Mouse (Mus musculus) gastrocnemius, adult 8-10 months (tissue): Measurements from ENCODE around the gene Abhd16a. TPM values are rescaled to one million over a fixed set of nuclear protein-coding genes. Genes with fewer than 3 reads are reported as not detected.

Experiments
- DNase-seq, 2 experiments: peaks; one replicate each; pipeline ENCODE4 v3.0.0; 2022; ENCODE audit warnings: low spot score in 2 of 2
- total RNA-seq, 4 experiments: library from RNA; stranded (reverse); gene quantifications; 2 replicates each; pipeline ENCODE4 v1.2.4; 2022

The Abhd16a gene
- total RNA-seq, 4 experiments from 2014 or later, result 84.1 to 107 (median 92.9) TPM

DNA sequence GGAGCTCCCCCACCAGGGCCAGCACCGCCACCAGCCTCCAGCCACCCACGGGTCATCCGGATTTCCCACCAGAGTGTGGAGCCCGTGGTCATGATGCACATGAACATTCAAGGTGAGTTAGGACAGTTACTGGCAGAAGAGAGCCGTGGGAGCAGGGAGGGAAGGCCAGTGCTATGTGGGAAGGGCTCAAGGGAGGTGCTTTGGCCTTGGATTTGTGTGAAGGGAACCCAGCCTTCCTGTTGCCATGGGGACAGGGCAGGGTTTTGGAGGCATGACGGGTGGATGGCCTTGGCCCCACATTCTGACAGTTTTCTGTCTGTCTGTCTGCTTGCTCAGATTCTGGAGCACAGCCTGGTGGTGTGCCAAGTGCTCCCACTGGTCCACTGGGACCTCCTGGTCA is 52.9 kb downstream of the Abhd16a start:
- DNase-seq, result no peak

DNA sequence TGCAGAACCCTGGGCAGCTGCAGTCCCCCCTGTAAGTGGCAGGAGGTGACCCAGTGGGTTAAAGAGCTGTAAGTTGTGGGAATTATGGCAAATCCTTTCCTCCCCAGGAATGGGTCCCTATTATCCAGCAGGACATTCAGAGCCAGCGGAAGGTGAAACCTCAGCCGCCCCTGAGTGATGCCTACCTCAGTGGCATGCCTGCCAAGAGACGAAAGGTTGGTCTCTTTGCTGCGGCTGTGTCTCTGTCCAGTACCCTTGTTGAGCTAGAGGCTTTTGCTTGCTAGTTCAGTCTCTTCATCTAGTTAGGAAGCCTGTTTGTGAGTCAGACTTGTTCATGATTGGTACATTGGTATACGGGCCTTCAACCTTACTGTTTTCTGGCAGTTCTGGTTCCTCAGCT is 57.1 kb downstream of the Abhd16a start:
- no peak for DNase-seq

DNA sequence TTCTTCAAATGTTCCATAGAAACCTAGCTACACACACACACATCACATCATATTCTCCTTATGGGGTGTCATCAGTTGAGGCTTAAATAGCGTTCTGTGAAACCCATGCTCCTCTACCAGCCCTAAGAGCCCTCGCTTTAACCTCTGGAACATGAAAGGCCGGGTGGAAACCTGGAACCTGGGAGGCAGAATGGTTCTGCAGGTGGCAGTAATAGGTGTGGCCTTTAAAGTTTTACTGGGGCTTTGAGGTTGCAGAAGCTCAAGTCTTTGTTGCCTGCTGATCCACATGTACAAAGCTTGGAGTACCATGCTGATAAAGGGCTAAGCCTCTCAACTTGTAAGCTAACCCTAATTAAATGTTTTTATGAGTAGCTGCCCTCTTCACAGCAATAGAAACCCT is 58.3 kb downstream of the Abhd16a start:
- DNase-seq, result no peak

DNA sequence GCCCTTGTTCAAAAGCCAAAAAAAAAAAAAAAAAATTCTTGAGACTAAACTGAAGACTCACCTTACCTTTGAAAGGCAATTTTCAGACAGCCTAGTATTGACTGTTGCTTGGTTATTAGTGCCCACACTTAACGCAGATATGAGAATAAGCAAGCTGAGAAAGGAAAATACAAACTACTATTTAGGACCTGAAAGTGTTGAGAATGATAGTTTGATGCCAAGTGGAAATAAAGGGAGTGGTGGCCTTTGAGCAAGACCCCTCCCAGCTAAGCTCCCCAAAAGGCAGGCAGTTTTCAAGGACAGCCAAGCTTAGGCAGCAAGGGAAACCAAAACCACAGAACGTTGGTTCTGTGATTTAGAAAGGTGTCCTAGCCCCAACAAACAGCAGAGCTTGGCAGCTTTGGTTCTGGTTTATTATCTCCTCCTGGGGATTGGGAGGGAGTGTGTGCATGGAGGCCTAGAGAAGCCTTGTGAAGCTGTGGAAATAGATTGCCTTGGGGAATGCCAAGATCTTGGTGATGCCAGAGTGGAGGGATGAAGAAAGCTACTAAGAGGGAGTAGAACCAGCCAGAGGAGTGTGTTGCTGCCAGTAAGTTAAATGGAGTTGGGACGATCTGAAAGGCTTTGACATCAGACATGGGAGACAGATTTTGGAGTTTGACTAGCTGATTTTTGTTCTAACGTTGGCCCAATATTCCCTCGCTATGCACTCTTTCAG is 59.0 kb downstream of the Abhd16a start:
- no peak for DNase-seq

DNA sequence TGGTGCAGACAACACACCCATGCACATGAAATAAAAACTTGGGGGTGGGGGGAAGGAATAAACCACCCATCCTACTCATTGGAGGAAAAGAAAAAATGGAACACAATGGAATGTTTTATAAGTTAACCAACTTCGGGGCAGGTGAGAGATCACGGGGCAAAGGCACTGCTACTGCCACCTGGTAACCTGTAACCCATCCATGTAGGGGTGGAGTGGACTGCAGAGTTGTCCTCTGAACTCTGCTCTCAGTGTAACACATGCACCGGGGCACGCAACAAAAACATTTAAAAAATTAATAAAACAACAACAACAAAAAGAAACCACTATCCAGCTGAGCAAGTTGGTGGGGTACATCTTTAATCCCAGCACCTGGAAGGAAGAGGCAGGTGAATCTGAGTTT is 63.1 kb downstream of the Abhd16a start:
- no peak for DNase-seq

Other genes with a start within 250 kb of the Abhd16a start
- gene Skiv2l, start 239.1 kb upstream of the Abhd16a start, total RNA-seq, result 10 to 100 TPM; 21.3 to 23.4 (median 21.9) TPM
- gene Nelfe, start 238.9 kb upstream of the Abhd16a start, total RNA-seq, result 10 to 100 TPM in 1 of 4 experiments, 1 to 10 TPM in 3; 7.6 to 10.4 (median 8.9) TPM
- gene Cfb, start 226.7 kb upstream of the Abhd16a start, total RNA-seq, result 1 to 10 TPM in 3 of 4 experiments, under 1 TPM in 1; 0.56 to 6.3 (median 2.8) TPM
- 1 to 10 TPM; 7.3 to 7.9 (median 7.6) TPM for gene Zbtb12, start 209.8 kb upstream of the Abhd16a start, total RNA-seq
- gene Gm20547, start 207.2 kb upstream of the Abhd16a start, total RNA-seq, result not detected
- gene C2, start 191.0 kb upstream of the Abhd16a start, total RNA-seq, result 1 to 10 TPM in 3 of 4 experiments, under 1 TPM in 1; 0.73 to 2.3 (median 2.2) TPM
- 10 to 100 TPM; 31.2 to 37.2 (median 33.4) TPM for gene Ehmt2, start 190.8 kb upstream of the Abhd16a start, total RNA-seq
- under 1 TPM in 2 of 4 experiments, not detected in 2; 0.15 TPM for gene Slc44a4, start 174.8 kb upstream of the Abhd16a start, total RNA-seq
- 10 to 100 TPM in 2 of 4 experiments, 1 to 10 TPM in 2; 8.8 to 11.6 (median 10.5) TPM for gene Neu1, start 158.0 kb upstream of the Abhd16a start, total RNA-seq
- 10 to 100 TPM in 1 of 4 experiments, 1 to 10 TPM in 3; 2.4 to 13.6 (median 3.7) TPM for gene Hspa1b, start 130.0 kb upstream of the Abhd16a start, total RNA-seq
- gene Gm20481, start 119.4 kb upstream of the Abhd16a start, total RNA-seq, result not detected
- 10 to 100 TPM in 1 of 4 experiments, 1 to 10 TPM in 3; 4.2 to 17.8 (median 5.3) TPM for gene Hspa1a, start 117.1 kb upstream of the Abhd16a start, total RNA-seq
- 10 to 100 TPM; 19.4 to 26.1 (median 20.2) TPM for gene Hspa1l, start 116.6 kb upstream of the Abhd16a start, total RNA-seq
- gene Lsm2, start 107.4 kb upstream of the Abhd16a start, total RNA-seq, result 10 to 100 TPM; 11.7 to 15.7 (median 13.0) TPM
- 10 to 100 TPM; 37.3 to 42.8 (median 41.0) TPM for gene Vars, start 88.3 kb upstream of the Abhd16a start, total RNA-seq
- gene Vwa7, start 72.7 kb upstream of the Abhd16a start, total RNA-seq, result 10 to 100 TPM in 3 of 4 experiments, 1 to 10 TPM in 1; 8.0 to 18.8 (median 13.7) TPM
- not detected for gene Sapcd1, start 61.2 kb upstream of the Abhd16a start, total RNA-seq
- gene Msh5, start 42.5 kb upstream of the Abhd16a start, total RNA-seq, result not detected
- 1 to 10 TPM; 5.2 to 9.0 (median 6.6) TPM for gene Clic1, start 39.3 kb upstream of the Abhd16a start, total RNA-seq
- 1 to 10 TPM; 4.3 to 6.2 (median 5.1) TPM for gene Ddah2, start 30.2 kb upstream of the Abhd16a start, total RNA-seq
- gene Ly6g6c, start 23.9 kb upstream of the Abhd16a start, total RNA-seq, result not detected
- not detected for gene Mpig6b, start 23.1 kb upstream of the Abhd16a start, total RNA-seq
- gene Ly6g6e, start 12.4 kb upstream of the Abhd16a start, total RNA-seq, result not detected
- 1 to 10 TPM in 1 of 4 experiments, under 1 TPM in 2, not detected in 1; 0.53 to 1.8 (median 0.99) TPM for gene Ly6g6d, start 11.2 kb upstream of the Abhd16a start, total RNA-seq
- not detected for gene Ly6g6f, start 3.7 kb upstream of the Abhd16a start, total RNA-seq
- not detected for gene Ly6g5c, start 19.0 kb downstream of the Abhd16a start, total RNA-seq
- gene Ly6g5b, start 26.2 kb downstream of the Abhd16a start, total RNA-seq, result not detected
- 10 to 100 TPM in 1 of 4 experiments, 1 to 10 TPM in 3; 8.6 to 11.4 (median 9.3) TPM for gene Gpank1, start 32.2 kb downstream of the Abhd16a start, total RNA-seq
- 100 to 1,000 TPM; 169 to 216 (median 180) TPM for gene Csnk2b, start 32.8 kb downstream of the Abhd16a start, total RNA-seq
- 10 to 100 TPM; 13.6 to 22.6 (median 17.0) TPM for gene D17H6S53E, start 37.1 kb downstream of the Abhd16a start, total RNA-seq
- not detected for gene Apom, start 42.8 kb downstream of the Abhd16a start, total RNA-seq
- 100 to 1,000 TPM; 206 to 247 (median 236) TPM for gene Bag6, start 45.9 kb downstream of the Abhd16a start, total RNA-seq
- gene Prrc2a, start 75.6 kb downstream of the Abhd16a start, total RNA-seq, result 10 to 100 TPM; 90.5 to 98.3 (median 94.6) TPM
- gene Aif1, start 86.8 kb downstream of the Abhd16a start, total RNA-seq, result under 1 TPM in 2 of 4 experiments, not detected in 2; 0.52 to 0.72 TPM
- under 1 TPM in 2 of 4 experiments, not detected in 2; 0.73 to 0.92 TPM for gene Lst1, start 99.2 kb downstream of the Abhd16a start, total RNA-seq
- not detected for gene Ltb, start 105.2 kb downstream of the Abhd16a start, total RNA-seq
- gene Tnf, start 112.7 kb downstream of the Abhd16a start, total RNA-seq, result under 1 TPM in 1 of 4 experiments, not detected in 3; 0.31 TPM
- gene Lta, start 116.1 kb downstream of the Abhd16a start, total RNA-seq, result under 1 TPM; 0.53 to 0.76 (median 0.65) TPM
- not detected for gene Gm16181, start 131.6 kb downstream of the Abhd16a start, total RNA-seq
- gene Atp6v1g2, start 144.4 kb downstream of the Abhd16a start, total RNA-seq, result 1 to 10 TPM; 1.3 to 2.3 (median 1.9) TPM
- gene Nfkbil1, start 146.5 kb downstream of the Abhd16a start, total RNA-seq, result 1 to 10 TPM; 6.3 to 8.6 (median 8.0) TPM
- 10 to 100 TPM; 77.1 to 93.9 (median 81.7) TPM for gene Ddx39b, start 152.5 kb downstream of the Abhd16a start, total RNA-seq
- 10 to 100 TPM; 31.3 to 52.9 (median 41.7) TPM for gene H2-D1, start 173.5 kb downstream of the Abhd16a start, total RNA-seq
- under 1 TPM in 3 of 4 experiments, not detected in 1; 0.17 to 0.65 (median 0.21) TPM for gene H2-Q1, start 231.1 kb downstream of the Abhd16a start, total RNA-seq